Mouse (Mus musculus) heart, adult 2 months (tissue): ENCODE results near the gene Clec1a.

Source experiments
- CTCF ChIP-seq: fragments of 200-600 bp; IDR thresholded peaks from 2 replicates; pipeline ENCODE4 v1.8.1; 2022; ENCODE audit warnings: antibody characterized with exemption, mild to moderate bottlenecking, moderate library complexity
- EP300 ChIP-seq: fragments of 200-500 bp; IDR thresholded peaks from 2 replicates; pipeline ENCODE4 v1.6.1; 2011; ENCODE audit warnings: low read depth, low read length, control low read depth; ENCODE audit not compliant: insufficient read depth
- POLR2A ChIP-seq: fragments of 200-500 bp; IDR thresholded peaks from 2 replicates; pipeline ENCODE4 v1.6.1; 2011; ENCODE audit warnings: mild to moderate bottlenecking, low read depth, low read length, control low read depth; ENCODE audit not compliant: insufficient read depth

DNA sequence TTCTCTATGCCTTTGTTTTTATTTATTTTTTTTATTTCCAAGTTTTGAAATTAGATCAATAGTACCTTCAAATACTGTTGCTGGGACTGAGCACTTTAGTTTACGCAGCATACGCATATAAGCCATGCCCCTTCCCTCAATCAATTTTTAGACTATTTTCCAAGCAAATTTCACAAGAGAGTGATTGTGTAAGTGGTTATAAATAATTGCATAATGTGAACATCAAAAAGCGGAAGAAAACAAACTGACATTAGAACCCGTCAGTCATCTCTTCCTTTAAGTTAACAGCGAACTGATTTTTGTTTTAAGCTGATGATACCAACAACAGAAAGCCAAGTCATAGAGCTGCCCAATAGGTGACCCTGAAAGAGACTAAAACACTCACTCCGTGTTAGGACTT lies 19.6 kb upstream of the Clec1a start:
- TF ChIP-seq POLR2A (no peak), CTCF (no peak), EP300 (no peak)
